Mouse (Mus musculus) heart, embryonic 12.5 days (tissue): ENCODE results near the gene Dthd1. TPM values are rescaled to one million over a fixed set of nuclear protein-coding genes. Genes with fewer than 3 reads are reported as not detected.

ENCODE experiments used
- ATAC-seq: fragments of 200-750 bp; cut with Nextera tagmentation; 2 replicates; pipeline ENCODE4 v1.8.0; 2017; ENCODE audit warnings: moderate TSS enrichment, moderate library complexity; ENCODE audit not compliant: insufficient number of reproducible peaks, low FRiP score
- H3K27ac ChIP-seq: fragments of 300-500 bp; sonication (generic); 2 replicates; pipeline ENCODE4 v1.5.1; 2016; ENCODE audit warnings: mild to moderate bottlenecking, moderate library complexity; ENCODE audit not compliant: poor library complexity, severe bottlenecking
- H3K27me3 ChIP-seq: fragments of 300-500 bp; sonication (generic); replicated peaks from 2 replicates; pipeline ENCODE4 v1.6.1; 2016; ENCODE audit warnings: mild to moderate bottlenecking, moderate library complexity
- H3K36me3 ChIP-seq: fragments of 300-500 bp; sonication (generic); 2 replicates; pipeline ENCODE4 v1.6.1; 2016; ENCODE audit warnings: mild to moderate bottlenecking, moderate library complexity
- H3K4me1 ChIP-seq: fragments of 300-500 bp; sonication (generic); replicated peaks from 2 replicates; pipeline ENCODE4 v1.6.1; 2016; ENCODE audit warnings: mild to moderate bottlenecking
- H3K4me2 ChIP-seq: fragments of 300-500 bp; sonication (generic); 2 replicates; pipeline ENCODE4 v1.6.1; 2016; ENCODE audit warnings: mild to moderate bottlenecking, moderate library complexity
- H3K4me3 ChIP-seq: fragments of 300-500 bp; sonication (generic); 2 replicates; pipeline ENCODE4 v1.5.1; 2016; ENCODE audit warnings: mild to moderate bottlenecking
- H3K9ac ChIP-seq: fragments of 300-500 bp; sonication (generic); 2 replicates; pipeline ENCODE4 v1.6.1; 2016; ENCODE audit warnings: mild to moderate bottlenecking, moderate library complexity
- H3K9me3 ChIP-seq: fragments of 300-500 bp; sonication (generic); replicated peaks from 2 replicates; pipeline ENCODE4 v1.6.1; 2016; ENCODE audit warnings: mild to moderate bottlenecking, moderate library complexity
- WGBS: fragments of 180-500 bp; shearing (Covaris S2); methylation state at CpG from one replicate; pipeline ENCODE4 v1.1.7; 2016; 5-methylcytosine and 5-hydroxymethylcytosine counted together
- polyA plus RNA-seq: library from polyadenylated mRNA; unstranded; fragments of >200 nt; fragmentation: Nextera tagmentation; extraction: Ambion mirVana; gene quantifications from 2 replicates; pipeline ENCODE4 v1.2.1, GENCODE M21; 2016

Gene Dthd1
- polyA plus RNA-seq = 0.08 and 0.18 TPM in 2 replicates

DNA sequence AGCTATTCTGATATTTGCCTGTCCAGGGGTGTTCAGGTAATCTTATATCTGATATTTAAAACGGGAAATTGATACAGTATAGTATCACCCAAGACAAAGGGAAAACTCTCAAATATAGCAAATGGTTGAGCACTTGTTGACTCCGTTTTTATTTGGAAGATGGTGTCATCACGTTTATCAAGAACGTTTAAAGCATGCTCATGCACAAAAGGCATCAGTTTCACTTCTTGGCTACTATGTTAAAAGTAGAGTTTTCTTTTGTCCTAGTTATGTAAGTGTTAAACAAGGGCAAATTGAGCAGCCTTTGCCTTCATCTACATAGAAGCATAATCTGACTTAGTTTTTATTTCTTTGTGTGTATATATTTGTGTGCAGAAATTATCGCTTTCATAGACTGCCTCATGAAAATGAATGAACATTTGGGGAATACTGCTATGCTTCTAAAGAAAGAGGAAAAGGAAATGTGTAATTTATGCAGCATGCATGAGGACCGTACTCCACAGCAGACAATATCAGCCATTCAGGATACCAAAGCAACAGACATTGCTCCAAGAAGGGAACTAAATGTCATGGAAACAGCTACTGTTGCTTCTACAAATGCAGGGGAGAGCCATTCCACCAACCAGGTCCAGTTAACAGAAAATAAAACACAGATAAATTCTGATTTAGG, at the start of gene Dthd1:
Dthd1 (plus strand) TSS at position 422 of the 670 bp plus-strand sequence.
- no peaks in the 10 kb centered on the region for H3K27me3 ChIP-seq
- no peaks in the 10 kb centered on the region for H3K9me3 ChIP-seq
- no peak within 1 kb of the TSS for H3K27ac ChIP-seq
- H3K4me2 ChIP-seq = no peak within 1 kb of the TSS
- no peak within 1 kb of the TSS for H3K9ac ChIP-seq
- ATAC-seq = no peak
- no peak within 1 kb of the TSS for H3K4me3 ChIP-seq
- no peaks in the 10 kb centered on the region for H3K36me3 ChIP-seq
- WGBS = 71% methylated on average over 6 of the region's 6 CpGs
- no peaks in the 10 kb centered on the region for H3K4me1 ChIP-seq

DNA sequence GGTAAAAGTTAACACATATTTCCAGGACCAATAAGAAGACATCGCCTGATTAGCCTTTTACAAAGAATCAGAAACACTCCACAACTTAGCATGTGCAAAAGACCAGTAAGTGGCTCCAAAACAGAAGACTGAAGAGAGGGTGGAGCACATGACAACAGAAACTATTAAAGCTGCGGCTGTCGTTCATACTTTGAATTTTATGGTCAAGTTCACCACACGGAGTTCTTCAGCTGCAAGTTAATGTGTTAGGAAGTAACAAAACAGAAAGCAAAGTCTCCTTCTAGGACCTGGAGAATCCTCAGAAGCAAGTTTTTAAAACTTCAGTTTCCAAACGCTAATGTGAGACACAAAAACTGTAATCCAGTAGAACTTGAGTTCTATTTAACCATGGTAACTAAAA, 49.5 kb upstream of the Dthd1 start:
- Histone ChIP-seq H3K9ac (no peak overlapping the region), H3K9me3 (no peaks in the 10 kb centered on the region), H3K27ac (no peak overlapping the region), H3K27me3 (no peaks in the 10 kb centered on the region), H3K36me3 (no peaks in the 10 kb centered on the region), H3K4me2 (no peak overlapping the region), H3K4me1 (peaks cover 18% of the 10 kb centered on the region), H3K4me3 (no peak overlapping the region)
- no peak for ATAC-seq
- WGBS = 76% methylated on average over 5 of the region's 5 CpGs

DNA sequence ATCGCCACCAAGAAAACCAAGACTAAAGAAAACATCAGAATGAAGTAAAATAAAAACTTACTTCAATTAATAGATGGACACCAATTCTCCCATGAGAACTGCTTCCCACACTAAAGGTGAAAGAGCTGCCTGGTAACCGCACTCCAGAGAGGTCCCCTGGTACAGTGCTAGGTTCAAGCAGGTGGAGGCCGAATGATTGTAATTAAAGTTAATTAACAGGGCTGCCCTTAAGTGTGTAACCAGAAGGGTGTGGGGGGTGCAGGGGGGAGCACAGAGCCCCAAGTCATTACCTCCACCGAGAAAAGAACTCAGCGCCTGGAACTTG, 48.2 kb upstream of the Dthd1 start:
- H3K4me1 ChIP-seq = peaks cover 18% of the 10 kb centered on the region
- no peak overlapping the region for H3K27ac ChIP-seq
- 17% methylated on average over 5 of the region's 5 CpGs for WGBS
- no peaks in the 10 kb centered on the region for H3K9me3 ChIP-seq
- no peak for ATAC-seq
- peak overlapping the region; percentile 92 for H3K4me2 ChIP-seq
- H3K9ac ChIP-seq = peak overlapping the region; percentile 78
- H3K27me3 ChIP-seq = no peaks in the 10 kb centered on the region
- peak overlapping the region; percentile 89 for H3K4me3 ChIP-seq
- H3K36me3 ChIP-seq = no peaks in the 10 kb centered on the region

DNA sequence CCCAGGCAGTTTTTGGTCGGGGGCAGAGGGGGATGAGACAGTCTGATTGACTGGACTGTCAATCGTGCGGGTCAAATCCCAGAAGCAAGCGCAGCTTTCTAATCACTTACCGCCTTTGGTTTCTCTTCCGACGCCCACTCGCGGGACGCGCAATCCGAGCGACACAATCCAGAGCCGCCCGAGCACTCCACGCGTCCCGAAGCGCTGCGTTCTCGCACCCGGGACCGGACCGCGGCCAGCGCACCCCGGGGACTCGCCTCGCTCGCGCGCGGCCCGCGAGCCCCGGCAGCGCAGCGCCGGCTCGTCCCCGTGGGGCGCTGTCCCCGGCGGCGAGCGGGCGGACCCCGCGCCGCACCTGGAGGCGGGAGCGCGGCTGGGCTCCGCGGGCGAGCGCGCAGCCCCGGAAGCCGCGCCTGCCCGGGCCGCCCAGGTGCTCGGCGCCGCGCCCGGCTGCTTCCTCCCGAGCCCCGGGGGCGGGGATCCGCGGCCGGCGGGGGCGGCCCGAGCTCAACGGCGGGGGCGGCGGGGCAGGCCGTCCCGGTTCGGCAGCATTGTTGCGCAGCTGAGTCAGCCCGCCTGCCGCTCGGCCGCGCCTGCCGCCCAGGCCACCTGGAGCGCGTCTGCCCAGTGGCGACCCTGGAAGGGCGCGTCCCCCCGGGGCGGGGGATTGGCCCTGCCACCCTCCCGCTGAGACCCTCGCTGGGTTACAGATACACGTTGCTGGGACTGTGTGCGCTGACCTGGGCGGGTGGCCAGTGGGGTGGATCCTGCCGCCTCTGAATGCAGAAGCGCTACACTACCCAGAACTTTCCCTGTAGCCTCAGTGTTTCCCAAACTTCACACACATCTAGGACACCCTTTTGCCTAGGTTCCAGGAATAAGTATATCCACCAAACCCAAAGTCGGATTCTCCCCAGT, 47.6 kb upstream of the Dthd1 start, which contains the start of gene Arap2:
Arap2 (minus strand) TSS at position 376 of the 918 bp plus-strand sequence.
- Histone ChIP-seq H3K36me3 (no peaks in the 10 kb centered on the region), H3K27ac (no peak within 1 kb of the TSS), H3K9ac (peak within 1 kb of the TSS; percentile 78), H3K4me3 (peak within 1 kb of the TSS; percentile 89), H3K27me3 (no peaks in the 10 kb centered on the region), H3K4me1 (peaks cover 14% of the 10 kb centered on the region), H3K9me3 (no peaks in the 10 kb centered on the region), H3K4me2 (peak within 1 kb of the TSS; percentile 92)
- WGBS = 3% methylated on average over 103 of the region's 106 CpGs
- ATAC-seq = peak; percentile 71

DNA sequence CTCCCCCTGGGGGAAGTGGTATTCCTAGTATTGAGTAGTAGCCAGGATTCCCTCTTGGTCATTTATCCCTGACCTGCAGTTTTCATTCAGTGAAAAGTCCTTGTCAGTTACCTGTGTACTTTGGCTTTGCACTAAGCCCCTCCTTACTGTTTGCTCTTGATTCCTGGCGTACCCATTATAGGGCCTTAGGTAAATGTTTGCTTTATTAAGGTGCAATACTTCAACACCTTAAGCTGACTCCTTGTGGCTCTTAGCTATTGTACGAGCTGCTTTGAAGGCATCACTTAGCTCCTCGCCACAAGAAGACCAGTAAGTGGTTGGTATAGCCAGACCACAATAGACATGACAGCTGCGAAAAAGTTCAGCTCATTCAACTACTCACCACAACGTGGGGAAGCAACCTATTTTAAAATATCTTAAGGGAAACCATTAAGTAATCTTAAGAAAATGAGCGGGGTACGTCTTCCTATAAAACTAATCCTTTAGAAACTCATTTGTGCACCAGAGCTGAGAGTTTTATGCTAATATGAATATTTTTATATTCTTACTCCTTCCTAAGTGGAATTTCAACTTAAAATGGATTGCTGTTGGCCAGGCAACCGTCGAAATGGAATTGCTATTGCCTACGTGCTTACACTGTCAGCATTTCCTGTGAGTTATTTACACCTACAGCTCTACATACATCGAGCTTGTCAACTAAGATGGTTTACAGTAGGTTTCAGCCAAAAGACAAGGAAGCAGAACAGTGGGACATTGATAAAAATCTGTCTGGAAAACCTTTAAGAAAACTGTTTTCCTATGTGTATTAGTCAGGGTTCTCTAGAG, 41.6 kb upstream of the Dthd1 start:
- H3K9me3 ChIP-seq = no peaks in the 10 kb centered on the region
- no peaks in the 10 kb centered on the region for H3K36me3 ChIP-seq
- no peak overlapping the region for H3K27ac ChIP-seq
- ATAC-seq = no peak
- no peaks in the 10 kb centered on the region for H3K4me1 ChIP-seq
- WGBS = 80% methylated on average over 11 of the region's 11 CpGs
- no peak overlapping the region for H3K9ac ChIP-seq
- H3K27me3 ChIP-seq = no peaks in the 10 kb centered on the region
- H3K4me3 ChIP-seq = no peak overlapping the region
- H3K4me2 ChIP-seq = no peak overlapping the region

DNA sequence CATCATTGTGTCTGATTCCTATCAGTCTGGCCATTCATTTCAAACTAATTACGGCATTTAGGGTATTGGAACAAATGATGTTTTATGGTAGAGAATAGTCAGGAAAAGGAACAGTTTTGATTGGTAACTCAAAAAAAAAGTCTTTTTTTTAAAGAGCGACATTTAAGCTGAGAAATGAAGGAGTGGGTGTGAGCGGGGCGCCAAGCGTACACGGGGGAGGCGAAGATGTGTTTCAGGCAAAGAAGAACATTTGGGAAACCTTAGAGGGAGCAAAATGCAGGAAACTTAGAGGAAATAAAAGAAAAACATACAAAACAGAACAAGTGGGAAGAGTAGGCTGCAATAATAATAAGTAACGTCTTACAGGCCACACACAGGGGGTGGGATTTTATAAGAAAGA, 35.8 kb upstream of the Dthd1 start:
- Histone ChIP-seq H3K4me1 (no peaks in the 10 kb centered on the region), H3K9me3 (no peaks in the 10 kb centered on the region), H3K4me2 (no peak overlapping the region), H3K27ac (no peak overlapping the region), H3K4me3 (no peak overlapping the region), H3K9ac (no peak overlapping the region), H3K36me3 (no peaks in the 10 kb centered on the region), H3K27me3 (no peaks in the 10 kb centered on the region)
- ATAC-seq = no peak
- WGBS = 81% methylated on average over 8 of the region's 8 CpGs

DNA sequence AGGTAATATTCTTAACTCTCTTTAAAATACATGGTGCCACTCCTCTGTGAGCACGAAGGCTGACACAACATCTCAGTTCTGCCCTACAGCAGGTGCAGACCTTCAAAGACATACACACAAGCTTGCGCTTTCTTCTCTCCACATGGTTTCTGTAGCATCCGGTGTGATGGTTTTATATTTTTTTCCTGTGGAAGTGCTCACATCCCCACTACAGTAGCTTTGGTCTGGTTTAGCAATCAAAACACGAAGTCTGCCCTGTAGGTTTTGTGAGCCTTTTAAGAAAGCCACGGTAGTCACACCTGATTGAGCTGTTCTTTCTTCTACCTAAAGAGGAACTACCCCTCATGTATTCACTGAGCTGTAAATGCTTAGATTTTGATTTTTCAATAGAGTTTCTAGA, 34.9 kb upstream of the Dthd1 start:
- no peaks in the 10 kb centered on the region for H3K27me3 ChIP-seq
- no peak overlapping the region for H3K27ac ChIP-seq
- no peaks in the 10 kb centered on the region for H3K9me3 ChIP-seq
- H3K4me3 ChIP-seq = no peak overlapping the region
- ATAC-seq = no peak
- H3K4me2 ChIP-seq = no peak overlapping the region
- no peak overlapping the region for H3K9ac ChIP-seq
- WGBS = 64% methylated on average over 5 of the region's 5 CpGs
- no peaks in the 10 kb centered on the region for H3K4me1 ChIP-seq
- H3K36me3 ChIP-seq = no peaks in the 10 kb centered on the region

DNA sequence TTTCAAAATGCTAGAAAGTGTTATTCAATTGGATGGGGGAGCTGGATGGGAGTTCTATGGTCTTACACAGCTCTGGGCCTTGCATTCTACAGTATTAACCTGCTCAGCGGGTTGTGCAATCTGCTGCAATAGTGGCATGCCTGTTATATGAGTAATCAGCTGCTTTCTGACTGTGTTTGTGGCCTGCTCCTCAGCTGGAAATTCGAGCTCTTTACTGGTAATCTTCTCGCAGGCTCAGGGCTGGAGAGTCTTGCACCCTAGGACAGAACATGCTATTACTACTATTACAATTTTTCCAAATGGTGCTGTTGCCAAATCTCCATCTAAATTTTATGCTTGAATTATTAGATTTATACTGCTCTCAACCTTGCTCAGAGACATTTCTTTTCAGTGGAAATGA, 26.8 kb upstream of the Dthd1 start:
- Histone ChIP-seq H3K4me2 (no peak overlapping the region), H3K27me3 (no peaks in the 10 kb centered on the region), H3K9me3 (no peaks in the 10 kb centered on the region), H3K4me1 (no peaks in the 10 kb centered on the region), H3K36me3 (no peaks in the 10 kb centered on the region), H3K9ac (no peak overlapping the region), H3K27ac (no peak overlapping the region), H3K4me3 (no peak overlapping the region)
- 81% methylated on average over 3 of the region's 3 CpGs for WGBS
- ATAC-seq = no peak

DNA sequence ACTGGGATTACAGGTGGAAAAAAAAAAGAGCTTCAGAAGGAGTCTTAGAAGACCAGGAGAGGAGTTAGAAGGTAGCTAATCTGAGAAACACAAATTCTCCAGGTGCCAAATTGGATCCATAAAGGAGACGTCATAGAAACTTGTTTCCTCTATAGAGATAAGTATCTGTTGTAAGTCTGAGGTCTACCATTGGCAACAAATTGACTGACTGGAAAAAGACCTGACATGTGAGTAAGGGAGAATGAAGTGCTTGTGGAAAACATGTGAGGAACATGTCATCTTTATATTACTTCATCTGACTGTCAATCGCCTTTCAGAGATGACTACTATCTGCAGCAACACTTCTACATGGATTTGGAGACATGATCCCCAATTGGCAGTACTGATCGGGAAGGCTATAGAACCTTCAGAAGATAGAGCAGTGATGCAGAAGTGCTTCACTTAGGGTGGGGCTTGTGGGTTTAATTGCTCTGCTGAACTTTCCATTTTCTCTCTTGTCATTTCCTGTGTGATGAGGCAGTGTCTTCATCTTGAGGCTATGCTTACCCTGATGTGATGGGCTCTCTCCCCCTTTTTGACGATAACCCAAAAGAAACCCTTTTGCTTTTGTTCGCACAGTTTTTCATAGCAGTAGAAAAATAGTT, 22.6 kb upstream of the Dthd1 start:
- H3K36me3 ChIP-seq = no peaks in the 10 kb centered on the region
- H3K27ac ChIP-seq = no peak overlapping the region
- H3K4me1 ChIP-seq = no peaks in the 10 kb centered on the region
- no peak overlapping the region for H3K4me2 ChIP-seq
- no peak overlapping the region for H3K4me3 ChIP-seq
- no peaks in the 10 kb centered on the region for H3K27me3 ChIP-seq
- H3K9ac ChIP-seq = no peak overlapping the region
- no peak for ATAC-seq
- WGBS = 85% methylated on average over 5 of the region's 5 CpGs
- no peaks in the 10 kb centered on the region for H3K9me3 ChIP-seq

DNA sequence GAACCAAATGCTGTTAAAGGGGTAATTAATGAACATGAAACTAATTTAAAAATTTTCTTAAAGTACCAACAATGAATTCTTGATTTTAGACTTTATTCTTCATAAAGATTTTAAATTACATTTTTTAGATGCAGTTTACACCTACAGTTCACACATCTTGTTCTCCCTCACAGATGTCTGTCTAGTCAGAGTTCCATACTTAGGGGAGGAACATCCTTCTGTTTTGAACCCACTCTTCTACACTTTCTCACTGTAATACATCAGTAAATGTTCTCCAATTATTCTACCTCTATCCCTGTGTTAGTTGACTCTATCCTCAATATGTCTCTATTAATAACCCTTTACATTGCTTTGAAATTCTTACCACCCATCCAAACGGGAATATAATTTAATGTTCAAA, 20.8 kb upstream of the Dthd1 start:
- H3K27ac ChIP-seq = no peak overlapping the region
- WGBS = 73% methylated on average over 1 of the region's 1 CpGs
- no peak for ATAC-seq

DNA sequence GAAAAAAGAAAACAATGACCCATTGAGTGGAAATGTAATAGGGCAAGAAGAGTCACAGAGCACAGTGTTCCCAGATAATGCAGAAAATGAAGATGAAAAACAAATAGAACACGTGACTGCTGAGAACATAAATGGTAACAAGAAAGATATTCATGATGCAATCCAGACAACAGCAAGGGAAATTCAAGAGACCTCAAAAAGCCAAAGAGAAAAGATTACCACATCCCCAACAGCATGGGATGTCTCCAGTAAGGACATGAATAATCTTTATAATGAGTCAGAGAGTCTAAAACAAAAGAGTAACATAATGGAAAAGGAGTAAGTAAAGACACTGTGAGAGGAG, 420 bp downstream of the Dthd1 start:
- H3K4me1 ChIP-seq = no peaks in the 10 kb centered on the region
- no peak overlapping the region for H3K27ac ChIP-seq
- H3K27me3 ChIP-seq = no peaks in the 10 kb centered on the region
- ATAC-seq = no peak
- H3K9ac ChIP-seq = no peak overlapping the region
- no peak overlapping the region for H3K4me3 ChIP-seq
- WGBS = 50% methylated on average over 1 of the region's 1 CpGs
- no peak overlapping the region for H3K4me2 ChIP-seq
- no peaks in the 10 kb centered on the region for H3K9me3 ChIP-seq
- H3K36me3 ChIP-seq = no peaks in the 10 kb centered on the region

More for the DNA sequence above, 20.8 kb upstream of the Dthd1 start:
- Histone ChIP-seq H3K4me3 (no peak overlapping the region), H3K36me3 (no peaks in the 10 kb centered on the region), H3K4me2 (no peak overlapping the region), H3K9ac (no peak overlapping the region), H3K27me3 (no peaks in the 10 kb centered on the region), H3K4me1 (no peaks in the 10 kb centered on the region), H3K9me3 (no peaks in the 10 kb centered on the region)
